Mouse (Mus musculus) lung, postnatal 14 days (tissue): ENCODE data around the gene Ice1.

Source experiments
- DNase-seq: peaks from one replicate; pipeline ENCODE4 v3.0.0; 2021

The Ice1 gene

DNA sequence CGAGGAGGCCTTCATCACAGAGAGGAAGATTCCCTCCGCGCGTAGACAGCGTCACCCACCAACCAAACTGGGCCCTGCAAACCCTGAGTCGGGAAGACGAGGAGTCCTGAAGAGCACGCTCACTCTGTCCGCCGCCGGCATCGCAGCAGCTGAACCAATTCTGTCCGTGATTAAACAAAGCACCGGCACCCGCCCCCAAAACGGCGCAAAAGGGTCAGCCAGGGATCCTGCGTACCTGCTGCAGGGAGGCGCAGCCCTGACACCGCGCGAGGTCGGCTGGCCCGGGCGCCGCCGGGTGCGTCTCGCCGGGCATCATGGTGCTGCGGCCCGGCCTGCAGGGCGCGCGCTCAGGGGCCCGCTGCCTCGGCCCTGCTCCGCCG lies at the start of gene Ice1:
Ice1 (minus strand) TSS at position 353 of the 380 bp plus-strand sequence.
- DNase-seq = no peak

DNA sequence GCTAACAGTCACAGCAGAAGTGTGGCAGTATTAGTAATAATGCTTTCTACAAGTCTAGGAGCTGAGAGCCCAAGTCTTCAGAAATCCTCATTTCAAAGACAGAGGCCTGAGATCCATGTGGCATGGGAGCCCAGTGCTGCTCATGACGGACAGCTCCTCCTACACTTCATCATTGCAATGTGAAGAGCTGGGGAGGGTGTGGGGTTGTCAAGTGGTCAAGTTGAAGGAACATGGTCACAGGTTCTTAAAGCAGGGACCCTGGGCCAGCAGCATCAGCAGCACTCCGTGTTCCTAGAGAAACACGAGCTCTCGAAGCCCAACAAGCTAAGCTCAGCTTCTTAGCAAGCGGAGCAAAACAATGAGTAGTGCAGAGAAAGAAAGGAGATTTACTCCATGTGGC lies 48.4 kb upstream of the Ice1 start:
- DNase-seq = no peak

DNA sequence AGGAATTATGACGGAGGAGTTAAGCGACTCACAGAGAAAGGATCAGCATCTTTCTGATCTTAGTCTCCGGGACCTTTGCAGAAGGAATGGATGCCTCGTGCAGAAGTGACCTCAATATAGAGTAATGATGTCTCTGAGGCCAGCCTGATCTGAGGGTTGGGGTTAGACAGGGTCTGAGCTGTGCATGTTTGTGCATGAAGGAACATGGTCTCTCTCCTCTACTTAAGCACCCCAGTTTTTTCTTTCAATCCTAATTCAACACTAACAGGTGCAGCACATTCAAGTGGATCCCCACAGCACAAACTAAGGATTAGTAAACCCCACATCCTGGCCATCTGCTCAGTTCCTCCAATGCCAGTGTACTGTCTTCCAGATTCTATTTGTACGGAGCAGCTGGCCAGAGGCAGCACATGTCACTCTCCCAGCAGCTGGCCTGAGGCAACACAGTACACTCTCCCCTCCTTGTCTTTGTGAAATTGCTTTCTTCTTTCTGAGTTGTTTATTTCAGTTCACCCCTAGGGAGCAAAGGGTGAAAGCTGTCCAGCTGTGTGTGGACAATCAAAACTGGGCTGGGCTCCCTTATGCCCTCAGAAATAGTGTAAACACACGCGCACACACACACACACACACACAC lies 47.7 kb upstream of the Ice1 start:
- DNase-seq = peak; percentile 6

DNA sequence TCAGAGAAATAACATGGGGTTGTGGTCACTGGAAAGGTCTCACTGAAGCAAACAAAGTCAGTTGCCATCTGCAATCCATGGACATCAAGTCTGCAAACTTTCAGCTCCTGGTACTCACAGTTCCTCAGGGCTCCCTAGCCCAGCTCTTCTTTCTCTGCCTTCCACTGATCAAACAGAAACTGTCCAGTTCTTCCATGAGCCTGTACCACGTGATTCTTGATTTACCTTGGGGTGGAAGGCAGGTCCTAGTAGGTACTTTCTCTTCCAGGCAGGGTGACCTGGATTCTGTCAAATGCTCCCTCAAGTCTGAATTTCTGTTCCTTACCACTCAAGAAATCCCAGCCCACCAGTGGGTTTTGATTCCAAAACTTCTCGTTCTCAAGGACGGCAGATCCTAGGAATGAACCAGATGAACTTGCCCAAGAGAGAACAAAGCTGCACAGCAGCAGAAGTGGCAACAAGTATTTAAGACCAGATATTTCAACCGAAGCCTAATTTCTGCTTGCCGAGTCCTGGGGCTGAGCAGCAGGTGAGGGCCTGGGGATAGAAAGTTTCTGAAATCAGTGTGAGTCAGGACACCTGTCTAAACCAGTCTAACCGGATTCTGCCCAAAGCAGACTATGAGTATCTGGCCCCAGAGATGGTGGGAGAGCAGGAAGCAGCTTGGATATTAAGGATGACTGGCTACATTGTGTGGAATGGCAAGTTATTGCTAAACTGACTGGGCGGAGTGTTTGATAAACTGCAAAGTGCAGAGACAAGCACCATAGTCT lies 44.2 kb upstream of the Ice1 start:
- DNase-seq = no peak

DNA sequence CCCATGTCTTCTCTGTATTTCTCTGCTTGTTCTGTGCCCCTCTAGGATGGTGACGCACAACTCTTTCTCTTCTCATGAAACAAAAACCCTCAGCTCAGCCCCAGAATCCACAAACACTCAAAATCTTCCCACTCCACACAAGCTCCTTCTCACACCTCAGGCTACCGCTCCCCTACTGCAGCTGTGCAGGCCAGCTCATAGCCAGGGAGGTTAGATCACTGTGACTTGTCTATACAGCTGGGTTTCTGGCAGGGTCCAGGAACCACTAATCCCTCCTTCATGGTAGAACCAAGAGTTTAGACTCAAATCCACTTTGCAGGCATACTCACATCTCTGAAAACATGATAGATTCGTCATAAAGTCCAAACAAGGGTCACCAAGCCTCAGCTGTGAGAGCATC lies 42.9 kb upstream of the Ice1 start:
- DNase-seq = no peak

DNA sequence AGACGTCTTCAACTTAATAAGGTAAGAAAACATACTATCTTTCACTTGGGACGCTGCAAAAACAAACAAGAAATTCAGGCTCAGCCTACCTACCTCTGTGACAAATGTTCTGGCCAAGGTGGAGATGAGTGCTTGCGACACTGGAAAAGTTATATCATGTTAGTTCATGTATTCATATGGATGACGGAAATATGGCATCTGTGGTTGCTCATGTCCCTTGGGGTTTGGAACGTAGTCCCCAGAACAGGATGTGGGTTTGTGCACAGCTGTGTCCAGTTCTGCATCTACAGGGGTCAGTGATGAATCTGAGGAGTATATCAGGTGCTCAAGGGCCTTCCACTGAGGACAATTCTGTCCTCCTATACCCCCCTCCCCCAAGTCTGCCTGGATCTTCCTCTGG lies 40.3 kb upstream of the Ice1 start:
- DNase-seq = no peak

DNA sequence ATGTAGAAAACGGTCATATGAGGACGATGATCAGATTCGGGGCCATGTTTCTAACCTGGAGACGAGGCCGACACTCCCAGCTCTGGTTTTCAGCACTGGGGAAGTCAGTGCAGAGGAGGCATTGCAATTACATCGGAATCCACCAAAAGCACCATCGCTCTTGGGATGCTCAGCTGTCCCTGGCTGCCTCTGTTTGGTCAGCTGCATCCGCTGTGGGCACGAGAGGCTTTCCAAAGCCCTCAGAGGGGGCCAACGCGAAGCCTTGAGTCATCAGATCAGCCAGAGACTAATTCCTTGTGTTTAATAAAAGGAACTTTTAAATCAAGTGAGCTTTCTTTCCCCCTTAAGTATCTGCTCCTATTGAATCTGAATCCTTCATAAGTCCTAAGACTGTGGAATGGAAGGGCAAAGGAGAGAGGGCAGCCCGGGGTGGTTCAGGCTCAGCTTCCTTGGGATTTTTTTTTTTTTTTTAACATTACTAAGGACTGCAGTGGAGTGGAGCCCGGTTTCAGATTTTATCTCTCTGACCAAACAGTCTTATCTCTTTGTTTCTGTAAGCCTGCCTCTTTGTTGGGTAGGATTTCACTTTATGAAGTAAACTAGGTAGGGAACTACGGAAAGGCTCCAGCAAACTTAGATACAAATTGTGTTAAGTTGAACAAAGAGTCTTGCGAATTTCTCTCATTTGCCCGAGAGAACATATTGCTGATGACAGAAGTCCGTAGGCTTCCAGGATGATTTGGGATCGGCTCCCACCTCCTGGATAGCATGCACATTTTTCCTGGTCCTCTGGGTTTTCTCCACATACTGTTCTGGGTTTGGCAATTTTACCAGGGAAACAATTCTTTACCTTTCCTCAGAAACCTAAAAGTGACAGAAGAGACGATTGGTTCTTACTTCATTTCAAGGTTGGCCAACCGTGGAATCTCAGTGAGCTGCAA lies 39.1 kb upstream of the Ice1 start:
- no peak for DNase-seq

DNA sequence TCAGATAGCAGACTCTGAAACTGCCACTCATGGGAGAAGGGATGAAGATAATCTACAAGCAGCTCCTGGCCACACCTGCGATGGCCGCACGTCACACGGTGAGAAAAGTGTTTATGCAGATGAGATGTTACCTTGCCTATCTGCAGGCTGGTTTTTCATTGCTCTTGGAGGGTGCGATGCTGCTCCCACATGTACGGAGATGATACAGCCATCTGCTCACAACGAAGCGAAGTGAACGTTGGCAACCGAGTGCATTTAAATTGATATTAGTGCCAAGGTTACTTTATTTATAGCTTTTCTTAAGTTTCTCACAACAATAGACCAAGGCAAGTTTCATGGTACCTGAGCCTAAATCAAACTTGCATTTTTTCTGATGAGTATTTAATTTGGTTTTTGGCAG lies 37.6 kb upstream of the Ice1 start:
- DNase-seq = no peak

DNA sequence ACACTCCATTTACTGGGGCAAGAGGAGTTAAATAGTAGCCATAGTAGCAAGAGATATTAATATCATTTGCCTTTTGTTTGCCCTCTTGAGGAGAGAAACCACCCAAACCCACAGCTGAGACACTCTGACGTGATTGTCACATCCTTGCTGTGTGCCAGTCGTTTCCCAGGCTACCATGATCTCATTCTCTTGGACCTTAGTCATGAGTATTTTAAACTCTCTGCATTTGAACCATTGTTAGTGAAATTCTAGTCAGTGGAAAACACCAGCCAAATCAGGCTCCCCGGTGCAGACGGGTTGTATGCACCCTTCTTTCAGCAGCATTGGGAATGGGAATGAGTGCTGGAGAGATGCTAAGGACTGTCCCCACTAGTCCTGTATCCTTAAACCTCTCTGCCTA lies 32.6 kb upstream of the Ice1 start:
- no peak for DNase-seq

DNA sequence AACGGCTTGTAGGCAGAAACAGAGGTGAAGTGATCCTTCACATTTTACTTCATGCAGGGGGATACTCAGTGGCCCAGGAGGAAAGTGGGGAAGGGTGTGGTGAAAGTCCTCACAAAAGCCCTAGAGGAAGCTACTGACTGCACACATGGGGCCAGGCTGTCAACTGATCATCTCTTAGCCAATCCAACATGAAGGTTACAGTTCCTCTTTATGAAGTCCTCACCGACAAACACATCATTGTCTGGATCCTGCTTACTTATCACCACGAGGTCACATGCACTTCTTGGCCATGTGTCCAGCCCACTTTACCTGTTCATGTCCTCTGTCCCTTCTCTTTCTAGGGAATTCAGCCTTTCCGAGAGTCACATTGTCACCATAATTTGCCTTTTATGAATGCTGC lies 22.3 kb upstream of the Ice1 start:
- DNase-seq = no peak

DNA sequence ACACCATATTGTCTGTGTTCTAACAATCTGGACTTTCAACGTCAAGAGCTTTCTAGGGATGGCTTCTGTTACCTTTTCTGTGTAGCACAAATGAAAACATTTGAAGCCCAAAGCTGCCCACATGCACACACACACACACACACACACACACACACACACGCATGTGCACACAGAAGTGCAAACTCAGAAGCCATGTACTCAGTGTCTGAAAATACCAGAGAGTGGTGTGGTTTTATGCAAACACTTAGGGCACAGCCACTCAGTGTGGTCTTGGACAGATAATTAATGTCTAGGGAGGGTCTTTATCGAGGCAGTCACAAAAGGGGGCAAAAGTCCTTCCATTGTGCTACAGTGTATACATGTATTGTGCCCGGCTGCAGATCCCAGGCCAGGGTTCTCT lies 19.3 kb upstream of the Ice1 start:
- DNase-seq = no peak

DNA sequence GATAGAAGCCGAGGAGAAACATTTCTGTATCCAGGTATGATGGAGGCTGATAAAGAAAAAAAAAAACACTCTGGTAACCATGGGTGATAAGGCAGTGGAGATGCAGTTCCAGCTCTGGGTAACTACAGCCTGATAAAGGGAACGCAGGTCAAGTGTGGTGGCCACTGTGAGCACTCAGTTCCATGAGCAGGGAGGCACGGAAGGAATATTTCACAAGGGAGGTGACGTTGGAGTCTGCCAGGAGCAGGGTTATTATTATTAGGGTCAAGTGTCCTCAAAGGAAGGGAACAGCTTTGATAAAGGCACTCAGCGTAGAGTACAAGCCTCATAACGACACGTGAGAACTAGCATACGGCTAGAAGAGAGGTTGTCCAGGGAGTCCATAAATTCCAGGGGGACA lies 18.9 kb upstream of the Ice1 start:
- DNase-seq = peak; percentile 53

DNA sequence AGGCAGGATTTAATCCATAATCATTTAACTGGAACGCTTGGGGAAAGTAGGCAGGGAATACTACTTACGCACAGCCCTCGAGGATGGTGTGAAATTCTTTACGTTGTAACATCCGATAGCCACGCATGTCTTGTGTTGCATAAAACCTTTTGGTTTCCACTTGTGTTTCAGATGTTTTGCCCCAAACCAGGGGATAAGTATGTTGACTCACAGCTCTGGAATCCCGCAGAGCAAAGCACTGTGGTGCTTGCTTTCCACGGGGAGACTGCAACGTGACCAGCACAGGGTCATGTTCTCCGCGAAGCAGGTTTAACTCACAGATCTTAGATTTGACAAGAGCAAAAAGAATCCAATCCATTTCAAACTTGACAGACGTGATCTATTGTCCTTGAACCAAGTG lies 18.1 kb upstream of the Ice1 start:
- DNase-seq = peak; percentile 25

DNA sequence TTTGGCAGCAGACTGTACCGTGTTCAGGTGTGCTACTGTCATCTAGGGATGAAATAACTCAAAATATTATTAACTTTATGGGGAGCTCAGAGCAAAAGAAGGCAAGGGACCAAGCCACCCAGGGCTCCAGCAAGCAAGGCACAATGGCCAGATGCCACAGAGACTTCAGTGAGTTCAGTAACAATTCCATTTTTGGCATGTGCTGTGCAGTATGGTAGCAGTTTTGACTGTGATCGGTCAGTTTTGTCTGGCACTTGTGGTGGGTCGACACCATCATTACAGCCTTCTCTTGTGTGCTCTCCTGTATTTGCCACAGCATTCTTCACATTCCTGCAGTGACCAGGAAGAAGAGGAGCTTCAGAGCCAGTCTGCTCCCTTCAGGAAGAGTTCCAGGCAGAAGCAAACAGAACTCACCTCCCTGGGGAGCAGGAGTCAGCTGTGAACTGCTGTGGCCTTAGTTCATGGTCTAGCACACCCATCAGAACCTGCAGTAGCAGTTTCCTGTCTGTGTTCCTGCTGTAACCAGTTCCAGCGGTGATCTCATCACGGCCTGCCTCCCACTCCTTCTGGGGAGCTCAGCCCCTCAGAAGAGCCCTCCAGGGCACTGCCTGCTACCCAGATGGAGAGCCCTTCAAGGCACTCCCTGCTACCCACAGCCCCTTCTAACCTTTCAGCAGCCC lies 16.8 kb upstream of the Ice1 start:
- DNase-seq = peak; percentile 27

DNA sequence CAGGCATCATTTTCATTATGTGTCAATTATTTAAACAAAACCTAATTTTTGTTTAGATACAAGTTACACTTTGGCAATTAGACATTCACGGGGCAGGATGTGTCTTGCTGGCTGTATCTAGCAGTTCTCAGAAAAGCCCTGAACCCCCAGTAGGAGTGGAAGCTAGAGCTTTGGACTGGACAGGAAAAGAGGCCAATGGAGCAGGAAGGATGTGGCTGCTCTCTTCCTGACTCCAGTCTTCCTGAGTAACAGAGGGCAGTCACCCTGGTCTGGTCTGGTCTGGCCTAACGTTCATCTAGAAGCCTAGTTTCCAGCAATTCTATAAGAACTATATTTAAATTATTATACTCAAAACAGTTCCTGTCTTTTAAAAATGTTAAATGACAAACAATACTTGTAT lies 16.0 kb upstream of the Ice1 start:
- DNase-seq = no peak

DNA sequence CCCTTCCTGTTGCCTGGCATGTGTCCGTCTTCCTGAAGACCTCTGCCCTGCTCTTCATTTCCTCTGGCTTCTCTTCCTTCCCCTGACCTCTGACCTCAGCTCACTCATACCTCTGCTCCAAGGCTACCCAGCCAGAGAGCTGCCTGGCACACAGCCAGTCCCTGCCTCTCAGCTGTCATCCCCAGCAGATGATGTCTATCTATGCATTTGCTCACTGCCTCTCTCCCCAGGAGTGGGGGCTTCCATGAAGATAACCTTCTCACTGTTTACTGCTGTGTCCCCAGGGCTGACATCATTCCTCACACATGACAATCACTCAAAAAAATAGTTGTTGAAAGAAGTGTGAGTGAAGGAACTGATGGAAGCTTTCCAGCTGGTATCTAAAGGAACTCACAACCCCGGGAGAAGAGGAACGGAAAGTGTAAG lies 12.6 kb upstream of the Ice1 start:
- peak; percentile 49 for DNase-seq

DNA sequence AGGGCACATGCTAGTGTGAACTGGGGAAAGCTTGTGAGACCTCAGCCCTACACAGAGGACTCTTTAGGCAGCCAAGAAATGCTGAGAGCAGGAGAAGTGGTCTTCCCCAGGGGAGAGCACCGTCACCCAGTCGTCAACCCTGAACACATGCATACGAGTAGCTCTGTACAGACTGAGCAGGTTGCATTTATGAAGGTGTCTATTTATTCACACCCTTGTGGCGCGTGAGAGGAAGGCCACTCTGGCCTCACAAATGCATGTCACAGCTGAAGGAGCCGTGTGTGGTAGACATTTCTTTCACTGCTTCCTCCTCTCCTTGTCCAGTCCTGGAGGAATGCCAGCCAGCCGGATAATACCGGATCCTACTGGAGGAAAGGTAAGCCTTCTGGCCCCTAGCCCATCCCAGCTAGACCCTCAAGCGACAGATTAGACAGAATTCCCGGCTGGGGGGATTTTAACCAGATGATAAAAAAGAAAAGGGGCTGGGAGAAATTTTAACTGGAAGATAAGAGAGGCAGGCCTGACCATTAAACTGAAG lies 8.6 kb upstream of the Ice1 start:
- DNase-seq = no peak

DNA sequence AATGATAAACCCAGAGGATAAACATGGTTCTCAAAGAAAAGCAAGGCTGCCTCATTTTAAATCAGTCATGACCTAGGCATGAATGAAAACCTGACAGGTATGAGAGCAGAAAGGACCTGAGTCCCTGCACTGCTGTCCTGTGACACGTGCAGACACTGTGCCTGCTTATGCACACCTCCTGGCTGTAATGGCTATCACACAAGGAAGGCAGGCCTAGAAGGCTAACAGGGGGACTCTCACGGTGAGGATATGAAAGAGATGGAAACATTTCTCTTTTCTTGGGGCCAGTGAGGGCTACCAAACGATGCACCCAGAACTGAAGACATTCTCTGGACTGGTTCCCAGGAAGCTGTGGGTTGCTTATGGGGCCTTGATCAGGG lies 6.6 kb upstream of the Ice1 start:
- no peak for DNase-seq

DNA sequence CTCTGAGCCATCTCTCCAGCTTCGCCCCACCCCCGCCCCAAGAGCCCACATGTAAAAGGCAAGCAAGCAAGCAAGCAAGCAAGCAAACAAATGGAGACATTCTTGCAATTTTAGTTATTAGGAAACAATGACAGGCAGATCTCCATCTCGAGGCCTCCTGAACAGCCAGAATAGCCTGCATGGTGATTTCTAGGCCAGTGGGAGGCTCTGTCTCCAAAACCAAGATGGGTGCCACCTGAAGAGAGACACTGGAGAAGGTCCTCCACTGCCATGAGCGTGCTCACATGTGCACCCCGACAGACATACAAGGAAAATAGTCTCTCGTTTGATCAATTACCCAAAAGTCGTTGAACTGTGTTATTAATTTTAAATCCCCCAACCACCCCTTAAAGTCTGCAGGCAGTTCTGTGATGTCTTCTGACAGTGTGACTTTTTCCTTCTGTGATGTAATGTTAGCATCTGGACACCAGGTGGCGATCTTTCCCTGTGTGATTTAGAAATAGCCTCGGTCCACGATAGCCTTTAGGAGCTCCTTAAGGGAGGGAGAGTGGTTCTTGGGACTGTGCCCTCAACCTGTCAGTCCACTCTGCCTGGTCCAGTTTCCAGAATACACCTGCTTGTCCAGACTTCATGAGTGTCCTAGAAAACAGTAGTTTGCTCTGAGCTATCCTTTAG lies 6.1 kb upstream of the Ice1 start:
- DNase-seq = peak; percentile 72

DNA sequence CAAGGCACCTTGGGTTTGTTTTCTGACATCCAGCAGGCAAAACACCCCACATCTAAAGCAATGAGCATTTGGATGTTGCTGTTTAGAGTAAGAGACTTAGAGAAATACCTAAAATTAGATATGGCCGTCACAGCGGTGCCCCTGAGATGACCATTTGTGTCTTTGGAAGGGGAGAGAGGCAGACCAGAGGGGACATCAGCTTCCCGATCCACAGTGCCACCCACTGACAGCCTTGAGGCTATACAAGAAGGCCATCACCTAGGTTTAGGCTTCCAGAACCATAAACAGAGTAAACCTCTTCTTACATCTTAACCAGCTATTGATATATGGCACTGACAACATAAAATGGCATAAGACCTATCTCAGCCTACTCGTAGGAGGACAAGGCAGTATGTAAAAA lies 4.5 kb upstream of the Ice1 start:
- no peak for DNase-seq

DNA sequence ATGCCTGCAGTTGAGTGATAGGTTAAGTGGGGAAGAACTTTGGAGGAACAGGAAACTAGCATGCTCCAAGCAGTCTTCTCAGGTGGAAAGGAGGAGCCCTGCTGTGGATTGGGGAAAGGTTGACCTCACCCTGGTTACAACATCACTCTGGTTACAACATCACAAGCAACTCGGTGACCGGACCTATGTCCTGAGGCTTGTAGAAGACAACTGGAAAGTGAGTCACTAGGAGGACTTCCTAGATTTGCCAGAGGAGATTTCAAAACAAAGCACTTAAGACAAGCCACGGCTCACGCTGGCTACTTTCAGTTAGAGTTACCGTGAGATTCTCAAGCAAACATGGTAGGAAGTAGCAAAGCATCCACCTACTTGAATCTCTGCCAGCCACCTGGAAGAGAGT lies 3.9 kb upstream of the Ice1 start:
- peak; percentile 26 for DNase-seq

DNA sequence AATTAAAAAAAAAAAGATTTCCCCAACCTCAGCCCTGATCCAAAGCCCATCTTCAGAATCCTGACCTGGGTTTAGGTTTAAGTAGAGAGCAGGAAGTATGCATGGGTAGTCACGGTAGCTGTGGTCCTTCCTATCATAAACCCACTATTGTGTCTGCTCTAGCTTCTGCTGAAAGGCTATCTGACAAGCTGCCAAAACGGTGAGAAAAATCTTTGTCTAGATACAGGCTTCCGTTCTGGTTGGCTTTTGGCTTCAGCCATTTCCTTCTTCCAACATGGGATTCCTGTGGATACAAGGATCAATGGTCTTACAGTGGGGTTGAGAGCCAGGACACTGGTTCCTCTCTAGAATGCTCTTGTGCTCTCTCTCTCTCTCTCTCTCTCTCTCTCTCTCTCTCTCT lies 2.2 kb upstream of the Ice1 start:
- DNase-seq = no peak
